Mouse (Mus musculus) MN1 (cell line): Measurements from ENCODE around the gene Npm1.

ENCODE experiments used
- DNase-seq: peaks from one replicate; pipeline ENCODE4 v3.0.0-alpha.2; 2016; ENCODE audit warnings: low spot score

Gene Npm1

DNA sequence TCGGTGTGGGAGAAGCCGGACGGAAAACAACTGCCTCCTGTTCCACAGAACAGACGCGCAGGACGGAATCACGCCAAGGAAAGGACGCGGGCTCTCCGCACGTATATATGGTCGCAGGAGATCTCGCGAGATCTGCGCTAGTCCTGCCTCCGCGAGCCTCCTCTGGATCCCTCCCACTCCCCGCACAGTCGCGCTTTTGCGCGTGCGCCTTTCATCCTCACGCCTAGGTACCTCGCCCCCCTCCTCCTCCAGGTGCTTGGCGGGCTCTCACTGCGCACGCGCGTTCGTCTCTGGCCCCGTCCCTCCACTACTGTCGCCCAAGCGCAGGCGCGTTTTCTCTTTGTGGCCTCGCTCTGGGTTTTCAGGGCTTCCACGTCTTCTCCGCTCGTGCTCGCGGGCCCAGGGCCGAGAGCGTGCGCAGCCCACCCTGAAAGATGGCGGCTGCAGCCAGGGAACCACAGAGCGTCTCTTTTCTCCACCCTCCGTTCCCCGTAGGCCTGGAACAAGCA, at the start of gene Npm1:
Gene Npm1 (minus strand): TSS at position 209 of the 509 bp plus-strand sequence.
- DNase-seq, result peak; percentile 100

- no peak for DNase-seq
Measured at GRCm38 (mm10) chr11:33207411-33207810, 44.4 kb upstream of the Npm1 start.

DNA sequence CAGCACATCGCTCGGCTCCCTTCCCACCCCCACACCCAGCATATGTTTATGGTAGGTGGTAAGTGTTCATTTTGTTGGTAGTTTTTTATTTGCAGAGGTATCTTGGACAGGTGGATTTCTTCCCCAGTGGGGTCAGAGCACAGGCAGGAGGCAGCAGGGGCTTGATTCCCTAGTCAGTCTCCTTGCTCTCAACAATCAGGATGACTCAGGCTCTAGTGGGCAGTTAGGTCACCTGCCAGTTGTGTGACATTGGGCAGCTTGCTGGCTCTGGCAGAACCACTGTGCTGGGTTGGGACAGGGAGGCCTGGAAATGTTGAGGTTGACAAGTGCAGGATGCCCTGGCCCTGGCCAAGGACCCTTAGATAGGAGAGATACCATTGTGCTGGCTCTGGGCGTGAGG, 42.0 kb upstream of the Npm1 start:
- peak; percentile 71 for DNase-seq

- DNase-seq, result peak; percentile 40
Measured at GRCm38 (mm10) chr11:33204329-33204705, 41.3 kb upstream of the Npm1 start.

GRCm38 (mm10) chr11:33203383-33204328, 40.6 kb upstream of the Npm1 start, which contains the start of gene Tlx3:
Gene Tlx3 (minus strand): TSS chr11:33203589.
- DNase-seq, result peak; percentile 77

DNA sequence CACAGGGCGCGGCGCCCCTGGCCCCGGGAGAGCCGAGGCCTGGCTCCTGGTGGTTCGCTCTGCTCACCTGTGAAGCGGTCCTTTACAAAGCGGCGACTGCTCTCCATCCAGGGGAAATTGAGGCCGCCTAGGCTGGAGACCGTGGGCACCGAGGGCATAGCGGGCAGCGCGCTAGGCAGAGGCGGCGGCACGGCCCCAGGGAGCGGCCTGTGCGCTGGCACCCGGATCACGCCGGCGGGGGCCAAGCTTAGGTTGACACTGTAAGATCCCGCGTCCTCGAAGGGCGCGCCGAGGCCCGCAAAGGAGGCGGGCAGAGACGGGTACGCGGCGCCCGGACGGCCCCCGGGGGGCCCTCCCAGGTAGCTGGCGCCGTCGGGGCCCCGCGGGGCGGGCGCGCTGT, 40.0 kb upstream of the Npm1 start:
- no peak for DNase-seq

DNA sequence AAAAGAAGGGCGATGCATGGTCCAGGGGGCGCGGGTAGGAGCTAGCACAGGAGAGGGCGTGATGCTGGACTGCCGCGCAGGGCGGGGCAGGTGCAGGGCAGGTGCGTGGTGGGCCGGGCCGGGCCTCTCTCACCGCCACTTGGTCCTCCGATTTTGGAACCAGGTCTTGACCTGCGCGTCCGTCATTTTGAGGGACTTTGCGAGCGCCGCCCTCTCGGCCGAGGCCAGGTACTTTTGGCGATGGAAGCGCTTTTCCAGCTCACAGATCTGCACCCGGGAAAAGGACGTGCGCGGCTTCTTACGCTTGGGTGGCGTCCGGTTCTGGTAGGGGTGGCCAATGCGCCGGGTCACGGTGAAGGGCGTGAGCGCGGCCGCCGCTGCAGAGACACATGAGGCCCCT, 39.3 kb upstream of the Npm1 start:
- DNase-seq, result no peak

DNA sequence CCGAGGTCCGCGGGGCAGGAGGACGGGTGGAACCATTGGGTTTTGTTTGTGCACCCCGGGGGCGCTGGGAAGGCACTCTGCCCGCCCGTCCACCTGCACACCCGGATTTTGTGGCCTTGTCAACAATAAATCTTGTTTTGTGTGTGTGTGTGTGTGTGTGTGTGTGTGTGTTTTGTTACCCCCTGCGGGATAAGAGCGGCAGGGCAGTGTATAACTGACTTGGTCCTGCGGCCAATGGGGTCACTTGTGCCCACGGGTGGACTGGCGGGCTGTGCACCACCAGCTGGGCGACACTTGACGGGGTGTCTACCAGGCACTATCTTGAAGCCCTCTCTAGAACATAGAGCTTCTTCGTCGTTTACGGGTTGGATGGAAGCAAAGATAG, 38.6 kb upstream of the Npm1 start:
- DNase-seq, result no peak

GRCm38 (mm10) chr11:33200764-33201625, 38.0 kb upstream of the Npm1 start:
- DNase-seq, result no peak

GRCm38 (mm10) chr11:33199906-33200763, 37.1 kb upstream of the Npm1 start:
- DNase-seq, result no peak

GRCm38 (mm10) chr11:33199117-33199514, 36.1 kb upstream of the Npm1 start:
- DNase-seq, result no peak

DNA sequence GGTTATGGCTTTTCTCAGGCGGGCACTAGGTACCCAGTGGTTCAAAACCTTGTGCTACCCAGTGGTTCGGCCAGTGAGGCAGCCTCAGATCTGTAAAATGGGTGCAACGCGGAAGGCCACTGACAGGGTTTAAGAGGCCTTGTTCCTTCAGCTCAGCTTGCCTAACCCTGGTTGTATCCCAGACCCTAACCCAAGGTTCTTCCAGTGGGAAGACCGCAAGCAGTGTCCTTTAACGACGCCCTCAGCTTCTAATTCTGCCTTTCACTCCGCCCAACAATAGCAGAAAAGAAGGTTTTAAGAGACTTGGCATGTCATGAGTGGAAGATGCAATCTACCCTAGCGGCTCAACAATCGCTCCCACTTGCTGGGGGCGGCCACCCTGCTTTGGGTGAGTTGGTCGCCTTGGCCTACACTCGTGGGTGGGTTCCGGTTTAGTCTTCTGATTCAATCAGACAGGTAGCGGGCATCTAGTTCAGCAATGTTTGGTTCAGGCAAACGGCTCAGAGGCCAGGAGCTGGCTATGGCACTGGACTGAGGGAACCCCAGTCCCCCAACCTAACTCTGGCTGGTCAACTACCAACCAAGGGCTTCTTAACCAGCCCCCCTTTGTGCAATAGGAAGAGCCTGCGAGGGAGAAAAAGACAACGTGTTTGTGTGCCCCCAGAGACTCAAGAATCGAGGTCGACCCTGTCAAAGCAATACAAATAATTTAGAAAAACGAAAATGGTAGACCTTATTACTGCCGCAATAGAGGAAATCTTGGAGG, 35.5 kb upstream of the Npm1 start:
- DNase-seq, result no peak

- no peak for DNase-seq
Measured at GRCm38 (mm10) chr11:33197673-33198072, 34.7 kb upstream of the Npm1 start.

DNA sequence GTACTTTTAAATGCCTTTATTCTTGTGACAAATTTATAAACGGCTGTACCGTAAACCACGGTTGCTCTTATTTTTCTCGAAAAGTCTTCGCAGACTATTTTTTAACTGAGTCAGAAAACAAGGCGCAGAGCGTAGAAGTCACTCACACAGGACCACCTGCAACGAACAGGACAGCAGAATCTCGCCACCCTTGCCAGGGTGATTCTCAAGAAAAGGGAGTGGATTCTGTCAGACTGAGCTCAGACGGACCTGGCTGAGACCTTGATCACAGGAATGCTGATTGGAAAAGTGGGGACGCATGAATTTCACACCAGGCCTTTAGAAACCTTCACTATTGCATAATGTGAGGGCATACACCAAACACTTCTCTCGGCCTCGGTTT, 34.1 kb upstream of the Npm1 start:
- no peak for DNase-seq

- no peak for DNase-seq
Measured at GRCm38 (mm10) chr11:33196447-33197132, 33.6 kb upstream of the Npm1 start.

DNA sequence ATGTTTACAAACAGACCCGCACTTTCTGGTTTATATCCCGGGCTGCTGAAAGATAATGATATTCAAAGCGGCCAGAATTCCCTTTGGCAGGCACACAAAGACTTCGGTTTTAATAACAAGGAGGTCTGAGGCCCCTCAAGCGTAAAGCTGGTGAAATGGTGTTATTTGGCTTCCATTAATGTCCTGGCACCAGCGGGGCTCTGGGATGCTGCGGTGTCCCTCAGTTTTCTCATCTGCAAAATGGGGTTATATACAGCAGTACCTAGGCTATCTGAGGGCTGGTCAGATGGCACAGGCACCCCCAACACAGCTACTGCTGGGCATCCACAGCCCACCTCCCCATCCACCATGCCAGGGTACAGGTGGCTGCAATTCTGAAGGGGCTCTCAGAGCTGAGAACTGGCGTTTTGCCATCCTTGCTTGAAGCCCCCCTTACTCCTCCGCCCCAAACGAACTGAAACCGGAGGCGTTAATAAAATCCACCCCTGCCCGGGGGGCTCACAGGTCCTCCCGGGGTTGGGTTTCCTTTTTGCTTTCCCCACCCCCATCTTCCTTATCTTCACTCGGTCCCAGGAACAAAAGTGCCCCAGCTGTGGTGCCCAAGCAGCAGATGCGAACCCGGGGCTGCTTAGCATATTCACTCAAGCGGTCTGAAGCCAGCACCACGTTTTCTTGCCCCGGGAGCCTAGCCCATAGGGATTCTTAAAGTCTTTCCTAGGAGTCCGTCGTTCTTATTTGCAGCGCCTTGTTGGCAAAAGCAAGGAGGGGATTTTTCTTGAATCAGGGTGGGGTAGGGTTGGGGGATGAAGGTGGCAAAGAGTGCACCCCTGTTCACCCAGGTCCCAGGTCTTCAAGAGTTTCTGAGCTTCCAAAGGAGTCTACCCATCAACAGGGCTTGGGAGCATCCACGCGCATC, 32.8 kb upstream of the Npm1 start:
- DNase-seq, result no peak

DNA sequence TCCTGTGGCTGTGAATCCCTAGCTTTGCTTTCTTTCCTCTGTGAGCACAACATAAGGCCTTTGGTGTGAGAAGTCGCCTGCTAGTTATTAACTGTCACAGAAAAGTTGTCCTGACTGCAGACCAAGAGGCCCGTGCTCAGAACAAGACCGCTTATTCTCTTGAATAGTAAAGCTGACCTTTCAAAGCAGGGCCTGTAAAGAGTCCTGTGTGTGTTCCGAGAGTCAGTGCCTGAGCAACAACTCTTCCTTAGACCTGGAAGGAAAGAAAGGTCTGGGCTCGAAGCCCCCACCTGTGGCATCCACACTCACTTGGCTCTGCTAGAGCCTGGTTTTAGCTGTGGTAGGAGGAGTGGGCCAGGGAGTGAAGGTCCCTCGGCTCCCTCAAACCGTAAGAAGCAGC, 32.1 kb upstream of the Npm1 start:
- DNase-seq, result no peak

- no peak for DNase-seq
Measured at GRCm38 (mm10) chr11:33193695-33194094, 30.7 kb upstream of the Npm1 start.

GRCm38 (mm10) chr11:33181804-33182203, 18.8 kb upstream of the Npm1 start:
- no peak for DNase-seq
